Mouse (Mus musculus): ENCODE results near the gene Dupd1. TPM values are rescaled to one million over a fixed set of nuclear protein-coding genes. Genes with fewer than 3 reads are reported as not detected.

The Dupd1 gene
- polyA plus RNA-seq, 1 experiment from 2014 or later, result not detected

Other genes starting within 250 kb of the Dupd1 start
- 24.4 and 25.7 TPM in 2 replicates for gene Kat6b, start 233.1 kb downstream of the Dupd1 start, polyA plus RNA-seq (2014; fragmentation: Nextera tagmentation; extraction: Ambion mirVana)
- 22.7 and 27.8 TPM in 2 replicates for gene Samd8, start 36.0 kb upstream of the Dupd1 start, polyA plus RNA-seq (2014; fragmentation: Nextera tagmentation; extraction: Ambion mirVana)
- 0.51 TPM in 1 of 2 replicates, not detected in the other for gene Dusp13, start 36.6 kb upstream of the Dupd1 start, polyA plus RNA-seq (2014; fragmentation: Nextera tagmentation; extraction: Ambion mirVana)
- 305 and 316 TPM in 2 replicates for gene Vdac2, start 110.7 kb upstream of the Dupd1 start, polyA plus RNA-seq (2014; fragmentation: Nextera tagmentation; extraction: Ambion mirVana)
- gene Comtd1, start 134.4 kb upstream of the Dupd1 start, polyA plus RNA-seq (2014; fragmentation: Nextera tagmentation; extraction: Ambion mirVana), result 55.8 and 58.0 TPM in 2 replicates

Measured in hindbrain, embryonic 14.5 days (tissue).